Mouse (Mus musculus) megakaryocyte, adult 5-6 weeks (primary cell): Measurements from ENCODE around the gene Tbc1d8. TPM values are rescaled to one million over a fixed set of nuclear protein-coding genes. Genes with fewer than 3 reads are reported as not detected.

ENCODE experiments used
- ATAC-seq: 2 replicates; pipeline ENCODE4 v1.8.0; 2016; ENCODE audit warnings: mild to moderate bottlenecking, inconsistent platforms; ENCODE audit not compliant: poor library complexity, severe bottlenecking
- total RNA-seq, 2 experiments: library from RNA; stranded (forward) in 1 of 2; stranded (reverse) in 1 of 2; fragments of 153-499, 151-499 nt in 1 of 2; fragments of 221-1000, 200-1000 nt in 1 of 2; gene quantifications; 2 replicates each; pipeline versions ENCODE4 v1.2.3 to v1.2.4; 2015 to 2017

The Tbc1d8 gene
- total RNA-seq, 2 experiments from 2014 or later, result 35.5 to 61.8 TPM

DNA sequence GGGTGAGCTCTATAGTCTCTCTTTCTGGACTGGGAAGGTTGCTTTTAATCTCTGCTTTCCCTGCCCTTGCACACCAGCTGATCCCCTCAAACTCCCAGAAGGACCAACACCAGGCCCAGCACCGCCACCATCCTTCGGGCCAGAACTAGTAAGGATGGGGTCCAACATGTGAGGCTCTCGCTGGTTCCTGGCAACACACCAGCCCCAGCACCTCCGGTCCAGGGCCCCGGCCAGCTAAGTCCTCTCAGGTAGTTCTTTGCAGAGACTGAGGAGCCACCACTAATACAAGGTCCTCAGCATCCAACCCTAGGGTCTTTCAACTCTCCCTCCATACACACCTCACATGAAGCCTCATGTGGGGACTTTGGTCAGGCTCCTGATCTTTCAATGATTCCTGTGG is 29.7 kb downstream of the Tbc1d8 start:
- no peak for ATAC-seq

- no peak for ATAC-seq
These were observed 30.3 kb downstream of the Tbc1d8 start for GRCm38 (mm10) chr1:39448238-39448637.

GRCm38 (mm10) chr1:39446178-39446577 is 32.4 kb downstream of the Tbc1d8 start:
- no peak for ATAC-seq

DNA sequence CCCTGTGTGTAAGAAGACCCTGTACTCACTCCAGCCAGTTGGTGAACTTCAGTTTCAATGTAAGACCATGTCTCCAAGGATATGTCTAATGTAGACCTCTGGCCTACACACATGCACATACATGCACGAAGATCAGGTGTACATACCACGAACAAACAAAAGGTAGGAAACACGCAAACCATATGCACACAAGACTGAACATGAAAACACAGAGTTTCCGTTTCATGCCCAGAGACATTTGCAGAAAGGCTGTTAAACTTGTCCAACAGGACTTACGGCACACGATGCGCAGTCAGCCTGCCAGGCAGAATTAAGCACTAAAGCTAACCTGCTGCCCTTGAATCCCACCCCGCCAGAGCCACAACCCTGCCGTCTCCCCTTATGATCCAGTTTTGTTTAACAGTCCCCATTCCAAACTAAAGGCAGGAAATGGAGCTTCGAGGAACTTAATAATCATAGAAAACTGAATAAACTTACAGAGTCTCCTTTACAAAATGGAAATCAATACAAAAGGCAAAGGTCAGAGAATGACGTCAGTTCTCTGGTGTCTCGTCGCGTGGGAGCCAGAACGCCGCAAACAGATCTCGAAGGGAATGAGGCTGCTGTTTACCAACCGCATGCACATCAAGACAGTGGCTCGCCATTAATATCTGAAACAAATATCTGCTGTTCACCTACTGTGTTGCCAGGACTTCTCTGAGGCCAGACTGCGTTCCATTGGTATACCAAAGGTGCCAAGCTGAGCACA is 33.1 kb downstream of the Tbc1d8 start:
- ATAC-seq, result no peak

GRCm38 (mm10) chr1:39443764-39444163 is 34.8 kb downstream of the Tbc1d8 start:
- ATAC-seq, result peak; percentile 45

DNA sequence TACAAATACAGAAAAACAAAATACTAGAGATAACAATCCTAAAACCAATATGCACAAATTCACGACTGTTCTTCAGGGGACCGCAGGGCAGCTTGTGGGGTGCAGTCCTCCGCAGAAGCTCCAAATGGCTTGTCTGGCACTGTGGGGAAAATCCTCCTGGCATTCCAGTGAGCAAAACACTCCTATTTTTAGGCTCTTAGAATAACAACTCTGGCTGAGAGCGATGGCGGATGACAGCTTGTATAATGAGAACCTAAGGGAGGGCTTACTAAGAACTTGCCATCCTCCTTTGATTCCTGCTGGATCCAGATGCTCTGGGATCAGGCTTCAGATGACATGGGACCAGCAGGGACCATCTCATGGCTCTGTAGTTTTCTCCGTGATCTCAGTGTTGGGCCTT is 36.9 kb downstream of the Tbc1d8 start:
- ATAC-seq, result no peak

DNA sequence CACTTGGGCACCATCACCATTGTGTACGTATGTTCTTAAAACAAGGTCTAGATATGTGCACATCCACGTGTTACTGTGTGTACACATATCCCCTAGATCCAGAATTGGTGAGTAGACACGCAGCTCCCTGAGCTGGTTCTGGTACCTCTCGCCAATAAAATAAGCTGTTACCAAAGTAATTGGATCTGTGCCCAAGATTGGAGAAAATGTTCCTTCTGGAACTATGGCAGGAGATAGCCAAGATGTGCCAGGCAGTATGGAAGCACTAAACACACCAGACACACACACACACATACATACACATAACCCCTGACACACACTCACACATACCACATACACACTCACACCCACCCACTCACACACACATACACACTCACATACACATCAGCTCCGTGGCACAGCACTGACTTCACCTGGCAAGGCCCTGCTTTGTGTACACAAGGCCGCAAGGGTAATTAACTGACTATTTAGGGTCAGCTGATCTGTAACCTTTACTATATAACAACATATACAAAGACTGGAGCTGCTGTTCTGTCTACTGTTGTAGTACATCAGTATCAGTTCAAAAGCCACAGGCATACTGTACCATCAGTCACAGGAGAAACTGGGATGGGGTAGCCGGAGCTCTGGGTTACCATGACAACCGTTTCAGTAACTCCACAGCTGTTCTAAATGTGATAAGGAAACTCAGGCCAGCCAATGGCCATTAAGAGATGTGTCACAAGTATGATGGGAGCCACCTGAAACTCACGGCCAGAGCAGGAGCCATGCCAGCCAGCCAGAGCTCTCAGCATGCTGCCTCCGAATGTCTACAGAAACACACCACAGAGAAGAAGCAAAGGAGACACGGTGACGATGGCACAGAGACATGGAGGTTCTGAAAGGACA is 38.6 kb downstream of the Tbc1d8 start:
- no peak for ATAC-seq

GRCm38 (mm10) chr1:39438629-39439028 is 39.9 kb downstream of the Tbc1d8 start:
- peak; percentile 28; the same call in 1 of the 2 replicates for ATAC-seq

DNA sequence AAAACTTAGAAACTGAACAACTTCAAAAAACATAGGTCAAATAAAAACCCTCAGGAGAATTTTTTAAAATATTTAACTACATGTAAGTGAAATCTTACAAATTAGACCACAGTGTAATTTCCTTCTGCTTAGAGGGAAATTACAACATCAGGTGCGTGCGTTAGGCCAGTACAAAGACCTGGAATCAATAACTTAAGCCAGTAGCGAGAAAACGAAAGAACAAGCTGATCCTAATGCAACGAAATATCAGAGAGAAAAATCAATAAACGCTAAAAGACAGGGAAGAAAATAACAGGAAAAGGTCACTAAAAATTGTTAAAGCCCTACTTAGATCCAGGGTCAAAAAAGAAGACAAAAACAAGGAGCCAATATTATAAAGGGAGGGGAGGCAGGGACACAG is 44.3 kb downstream of the Tbc1d8 start:
- ATAC-seq, result 0 out of 2 replicates have a peak, but pooled peaks have one; percentile 13

DNA sequence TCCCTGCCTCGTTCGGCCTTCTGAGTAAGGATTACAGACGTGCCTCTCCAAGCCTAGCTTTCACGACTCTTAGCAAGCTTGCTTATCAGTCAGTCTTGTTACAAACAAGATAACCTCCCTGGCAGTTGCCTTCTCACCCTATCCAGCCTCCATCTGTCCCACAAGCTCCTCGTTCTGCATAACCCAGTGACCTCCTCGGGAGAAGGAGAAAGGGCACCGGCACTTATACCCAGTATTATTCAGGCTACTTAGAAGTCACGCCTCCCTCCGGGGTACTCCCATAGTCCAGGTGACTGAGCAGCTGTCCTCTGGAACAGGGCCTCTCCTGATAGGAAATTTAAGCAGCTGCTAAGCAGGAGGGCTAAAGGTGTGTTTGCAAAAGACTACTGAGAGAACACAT is 48.5 kb downstream of the Tbc1d8 start:
- no peak for ATAC-seq

DNA sequence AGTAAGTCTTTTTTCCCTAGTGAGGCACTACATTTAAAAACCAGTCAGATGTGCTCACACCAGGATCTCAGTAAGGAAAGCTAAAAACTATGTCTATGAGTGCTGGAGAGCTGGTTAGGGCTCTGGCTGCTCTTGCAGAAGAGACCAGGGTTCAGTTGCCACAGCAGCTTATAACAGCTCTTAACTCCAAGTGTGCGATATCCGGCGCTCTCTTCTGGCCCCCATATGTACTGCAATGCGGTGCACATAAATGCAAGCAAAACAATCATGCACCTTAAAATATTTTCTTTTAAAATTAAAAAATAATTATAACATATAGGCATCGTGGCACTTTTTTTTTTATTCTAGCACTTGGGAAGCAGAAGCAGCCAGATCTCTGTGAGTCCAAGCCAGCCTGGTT is 49.5 kb downstream of the Tbc1d8 start:
- ATAC-seq, result no peak

DNA sequence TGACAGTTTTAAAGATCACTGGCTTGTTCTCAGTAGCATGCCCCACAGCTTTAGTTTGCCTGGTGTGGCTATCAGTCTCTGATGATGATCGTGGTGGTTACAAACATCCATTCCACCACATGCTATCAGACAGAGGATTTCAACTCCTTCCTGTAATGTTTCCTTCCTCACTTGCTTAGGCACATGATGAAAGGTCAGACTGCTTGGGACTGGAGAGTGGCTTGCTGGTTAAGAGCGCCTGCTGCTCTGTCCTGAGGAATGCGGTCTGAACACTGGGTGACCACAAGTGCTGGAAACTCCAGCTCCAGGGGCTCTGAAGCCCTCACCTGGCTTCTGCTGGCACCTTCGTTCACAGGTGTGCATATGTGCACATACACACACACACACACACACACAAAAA is 50.3 kb downstream of the Tbc1d8 start:
- ATAC-seq, result peak; percentile 82

DNA sequence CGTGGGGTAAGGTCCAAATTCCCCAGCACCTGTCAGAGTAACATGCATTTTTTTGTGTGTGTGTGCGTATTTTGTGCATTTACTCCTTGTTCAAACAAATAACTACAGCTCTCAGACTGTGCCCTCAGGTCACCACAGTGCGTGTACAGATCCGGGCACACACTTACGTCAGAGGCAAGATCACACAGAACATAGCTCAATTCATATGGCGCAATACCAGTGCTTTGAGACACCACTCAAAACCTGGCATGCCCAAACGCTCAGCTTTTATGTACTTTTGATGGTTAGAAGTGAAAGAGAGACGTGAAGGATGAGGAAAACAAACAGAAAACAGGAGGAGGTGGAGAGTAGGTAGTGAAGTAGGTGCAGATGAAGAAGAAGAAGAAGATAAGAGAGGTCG is 53.1 kb downstream of the Tbc1d8 start:
- ATAC-seq, result 0 out of 2 replicates have a peak, but pooled peaks have one; percentile 33

DNA sequence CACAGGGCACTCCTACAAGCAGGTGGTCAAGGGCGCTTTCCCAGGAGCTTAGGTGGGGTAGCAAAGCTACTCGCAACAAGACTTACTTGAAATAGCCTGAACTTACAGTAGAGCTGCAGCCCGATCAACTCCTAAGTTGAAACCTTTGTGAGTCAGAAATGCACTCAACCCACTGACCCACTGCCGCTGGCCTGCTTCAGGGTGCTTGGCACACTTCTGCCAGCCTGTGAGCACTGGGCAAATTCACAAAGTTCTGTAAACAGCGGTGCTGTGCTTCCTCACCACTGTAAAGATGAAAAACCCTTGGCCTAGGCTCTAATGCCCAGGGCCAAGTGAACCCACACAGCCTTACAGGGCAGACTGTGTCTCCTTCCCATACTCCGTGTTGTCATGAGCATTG is 57.6 kb downstream of the Tbc1d8 start:
- ATAC-seq, result no peak

- no peak for ATAC-seq
These were observed 59.7 kb downstream of the Tbc1d8 start for GRCm38 (mm10) chr1:39418852-39419251.

DNA sequence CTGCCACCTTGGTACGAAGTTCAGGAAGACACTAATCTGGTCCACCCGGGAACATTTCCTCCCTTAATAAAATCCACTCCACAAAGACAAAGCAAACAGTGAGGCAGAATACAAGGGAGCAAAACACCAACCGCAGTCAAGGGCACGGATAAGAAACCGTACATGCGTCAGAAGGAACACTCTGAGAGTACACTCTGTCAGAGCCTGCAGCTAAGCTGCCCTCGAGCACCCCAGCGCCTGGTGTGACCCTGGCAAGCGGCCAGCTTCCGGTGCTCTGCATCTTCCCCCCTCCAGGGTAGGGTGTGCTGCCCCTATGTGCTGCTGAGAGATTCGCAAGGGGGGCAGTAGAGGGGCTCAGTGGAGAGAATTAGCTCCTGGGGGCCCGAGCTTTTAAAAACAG is 60.7 kb downstream of the Tbc1d8 start:
- ATAC-seq, result peak; percentile 54

DNA sequence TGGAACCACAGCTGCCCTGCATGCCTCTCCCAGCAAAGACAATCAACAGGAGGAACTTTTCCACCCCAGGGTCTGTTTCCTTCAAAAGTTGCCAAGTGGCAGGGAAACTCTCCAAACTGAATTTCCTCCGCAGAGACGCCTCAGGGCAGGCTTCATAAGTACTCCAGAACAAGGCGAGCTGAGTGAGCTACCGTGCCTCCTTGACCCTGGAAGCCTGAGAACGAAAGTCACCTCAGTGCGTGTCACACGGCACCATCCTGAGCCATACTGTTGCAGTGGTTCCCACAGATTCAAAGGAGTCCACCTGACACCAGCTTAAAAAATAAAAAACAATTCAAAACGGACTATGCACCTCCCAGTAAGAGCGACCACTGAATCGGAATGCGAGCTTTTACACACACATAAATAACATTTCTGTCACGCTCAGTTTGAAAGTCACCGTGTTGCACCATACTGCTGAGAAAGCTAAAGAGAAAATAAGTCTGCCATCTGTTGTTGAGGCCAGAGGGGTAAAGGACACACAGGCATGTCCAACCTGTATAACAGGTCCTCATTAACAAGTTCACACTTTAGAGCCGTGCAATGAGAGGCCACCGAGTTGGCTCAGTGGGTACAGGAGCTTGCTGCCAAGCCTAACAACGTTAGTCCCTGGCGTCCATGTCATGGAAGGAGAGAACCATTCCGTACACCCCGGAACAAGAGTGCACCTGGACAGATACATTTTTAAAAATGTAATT is 68.3 kb downstream of the Tbc1d8 start:
- no peak for ATAC-seq

GRCm38 (mm10) chr1:39408668-39409067 is 69.9 kb downstream of the Tbc1d8 start:
- ATAC-seq, result peak; percentile 93

- ATAC-seq, result no peak
These were observed 70.4 kb downstream of the Tbc1d8 start for GRCm38 (mm10) chr1:39408123-39408522.

- no peak for ATAC-seq
These were observed 71.4 kb downstream of the Tbc1d8 start for GRCm38 (mm10) chr1:39407108-39407507.

- ATAC-seq, result no peak
These were observed 78.4 kb downstream of the Tbc1d8 start for GRCm38 (mm10) chr1:39400173-39400572.
